In the genomic region with DNA sequence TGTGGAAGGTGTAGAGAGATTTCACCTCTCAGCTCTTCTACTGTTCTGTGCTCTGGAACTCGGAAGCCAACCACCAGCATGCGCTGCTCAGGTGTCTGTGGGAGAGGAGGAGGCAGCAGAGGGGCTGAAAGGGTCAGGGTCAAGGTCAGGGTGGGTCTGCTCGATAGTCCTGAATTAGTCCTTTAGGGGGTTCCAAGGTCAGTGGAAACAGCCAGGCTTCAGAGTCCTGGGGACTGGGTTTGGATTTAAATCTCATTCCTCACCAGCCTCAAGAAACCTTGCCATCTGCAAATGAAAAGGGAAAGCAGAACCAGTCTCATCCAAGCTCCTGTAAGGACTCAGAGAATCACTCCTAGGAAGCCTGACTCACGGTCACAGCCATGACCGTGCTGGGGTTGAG, we compare ENCODE assay signal across 15 mouse cellular contexts.
"Had no signal": no experiment of that assay in that cellular context is flagged by ENCODE, and none has a peak within 500 bp of the region (broad histone marks: within the 10 kb centered on the region; RNA-seq: fewer than 3 reads in every experiment).

No protein-coding gene starts in this region.

- H3K9ac ChIP-seq: limb, embryonic 15.5 days; liver, embryonic 12.5 days; lung, embryonic 14.5 days; neural tube, embryonic 13.5 days; stomach, embryonic 15.5 days had no signal

- H3K27ac ChIP-seq: kidney, postnatal 0 days; limb, embryonic 15.5 days; liver, embryonic 12.5 days; neural tube, embryonic 13.5 days; stomach, embryonic 15.5 days had no signal

- ATAC-seq: liver, embryonic 12.5 days; midbrain, embryonic 16.5 days had no signal

- H3K36me3 ChIP-seq: limb, embryonic 15.5 days; liver, embryonic 12.5 days; neural tube, embryonic 13.5 days; stomach, embryonic 15.5 days had no signal

- DNase-seq: kidney, adult 9 months; kidney, postnatal 36 days; lung, embryonic 14.5 days; lung, postnatal 10 days; lung, postnatal 4 days; right cerebral cortex, postnatal 14 days; thymus, adult 2 months; thymus, postnatal 36 days had no signal

- H3K9me3 ChIP-seq: limb, embryonic 15.5 days; liver, embryonic 12.5 days; neural tube, embryonic 13.5 days; stomach, embryonic 15.5 days had no signal

- H3K4me2 ChIP-seq: limb, embryonic 15.5 days; liver, embryonic 12.5 days; lung, embryonic 14.5 days; midbrain, embryonic 11.5 days; neural tube, embryonic 13.5 days; stomach, embryonic 15.5 days had no signal

- H3K27me3 ChIP-seq: liver, embryonic 12.5 days; neural tube, embryonic 13.5 days; stomach, embryonic 15.5 days had no signal

- H3K4me1 ChIP-seq: limb, embryonic 15.5 days; liver, embryonic 12.5 days; stomach, embryonic 15.5 days had no signal

- H3K4me3 ChIP-seq: limb, embryonic 15.5 days; liver, embryonic 12.5 days; neural tube, embryonic 13.5 days; stomach, embryonic 15.5 days had no signal
